Mouse (Mus musculus) midbrain, postnatal 0 days (tissue): ENCODE results near the gene Rtl6. TPM values are rescaled to one million over a fixed set of nuclear protein-coding genes. Genes with fewer than 3 reads are reported as not detected.

Experiments
- ATAC-seq: fragments of 200-750 bp; cut with Nextera tagmentation; 2 replicates; pipeline ENCODE4 v1.8.0; 2017; ENCODE audit warnings: moderate number of reproducible peaks, mild to moderate bottlenecking, moderate TSS enrichment, moderate library complexity; ENCODE audit not compliant: low FRiP score
- DNase-seq: peaks from one replicate; pipeline ENCODE4 v3.0.0-alpha.2; 2015; ENCODE audit warnings: low spot score
- H3K27ac ChIP-seq: fragments of 300-500 bp; sonication (generic); 2 replicates; pipeline ENCODE4 v1.5.1; 2014; ENCODE audit warnings: low read depth, mild to moderate bottlenecking, low read length, mixed read lengths
- H3K27me3 ChIP-seq: fragments of 300-500 bp; sonication (generic); 2 replicates; pipeline ENCODE4 v1.6.1; 2014; ENCODE audit warnings: low read length, control low read depth, mixed read lengths; ENCODE audit not compliant: insufficient read depth
- H3K36me3 ChIP-seq: fragments of 300-500 bp; sonication (generic); 2 replicates; pipeline ENCODE4 v1.6.1; 2014; ENCODE audit warnings: low read length, control low read depth, mixed read lengths; ENCODE audit not compliant: insufficient read depth
- H3K4me1 ChIP-seq: fragments of 300-500 bp; sonication (generic); 2 replicates; pipeline ENCODE4 v1.6.1; 2014; ENCODE audit warnings: mild to moderate bottlenecking, control low read depth, antibody characterized with exemption, low read length, mixed read lengths; ENCODE audit not compliant: insufficient read depth
- H3K4me2 ChIP-seq: fragments of 300-500 bp; sonication (generic); 2 replicates; pipeline ENCODE4 v1.6.1; 2014; ENCODE audit warnings: low read depth, mild to moderate bottlenecking, low read length, mixed read lengths; ENCODE audit not compliant: poor library complexity, severe bottlenecking
- H3K4me3 ChIP-seq: fragments of 300-500 bp; sonication (generic); 2 replicates; pipeline ENCODE4 v1.5.1; 2014; ENCODE audit warnings: low read depth, mild to moderate bottlenecking, low read length, moderate library complexity
- H3K9ac ChIP-seq: fragments of 300-500 bp; sonication (generic); replicated peaks from 2 replicates; pipeline ENCODE4 v1.6.1; 2014; ENCODE audit warnings: mild to moderate bottlenecking, low read length, moderate library complexity, mixed read lengths; ENCODE audit not compliant: poor library complexity, severe bottlenecking
- H3K9me3 ChIP-seq: fragments of 300-500 bp; sonication (generic); 2 replicates; pipeline ENCODE4 v1.6.1; 2016; ENCODE audit warnings: low read length, control low read depth
- CTCF ChIP-seq: IDR thresholded peaks from 2 replicates; pipeline ENCODE4 v1.5.1; 2016; ENCODE audit warnings: antibody characterized with exemption, mild to moderate bottlenecking
- WGBS: fragments of 180-500 bp; shearing (Covaris S2); extraction: QIAGEN DNeasy Blood & Tissue Kit; methylation state at CpG from one replicate; pipeline ENCODE4 v1.1.7; 2014; 5-methylcytosine and 5-hydroxymethylcytosine counted together
- polyA plus RNA-seq: library from polyadenylated mRNA; unstranded; fragments of >200 nt; fragmentation: Nextera tagmentation; extraction: Ambion mirVana; gene quantifications from 2 replicates; pipeline ENCODE4 v1.2.1, GENCODE M21; 2015
- total RNA-seq: library from RNA; depleted of rRNA; stranded (reverse); fragments of >200 nt; gene quantifications from 2 replicates; pipeline ENCODE4 v1.2.3, GENCODE M21; 2014

Rtl6 gene
- total and polyA plus RNA-seq, 2 experiments from 2014 or later, result 52.9 to 85.5 TPM

DNA sequence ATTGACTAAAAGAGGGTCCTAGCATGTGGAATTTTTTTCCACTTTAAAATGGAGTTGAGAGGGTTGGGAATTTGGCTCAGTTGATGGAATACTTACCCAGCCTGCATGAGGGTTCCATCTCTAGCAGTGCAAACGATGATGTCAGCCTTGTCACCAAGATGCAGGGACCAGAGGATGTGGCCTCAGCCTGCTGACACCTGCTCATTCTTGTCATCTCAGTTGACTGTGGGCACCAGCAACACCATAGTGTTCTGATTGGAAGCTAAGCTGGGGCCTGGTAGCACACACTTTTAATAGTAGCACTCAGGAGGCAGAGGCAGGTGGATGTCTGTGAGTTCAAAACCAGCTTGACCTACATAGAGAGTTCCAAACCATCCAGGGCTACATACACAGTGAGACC, 21.0 kb upstream of the Rtl6 start:
- no peak overlapping the region for H3K4me3 ChIP-seq
- no peak for TF ChIP-seq CTCF
- H3K27ac ChIP-seq, result no peak overlapping the region
- H3K4me2 ChIP-seq, result no peak overlapping the region
- H3K4me1 ChIP-seq, result no peaks in the 10 kb centered on the region
- ATAC-seq (no peak), DNase-seq (no peak)
- no peak overlapping the region for H3K9ac ChIP-seq
- WGBS, result 82% methylated on average over 1 of the region's 1 CpGs
- H3K9me3 ChIP-seq, result no peaks in the 10 kb centered on the region
- H3K36me3 ChIP-seq, result no peaks in the 10 kb centered on the region
- H3K27me3 ChIP-seq, result no peaks in the 10 kb centered on the region

DNA sequence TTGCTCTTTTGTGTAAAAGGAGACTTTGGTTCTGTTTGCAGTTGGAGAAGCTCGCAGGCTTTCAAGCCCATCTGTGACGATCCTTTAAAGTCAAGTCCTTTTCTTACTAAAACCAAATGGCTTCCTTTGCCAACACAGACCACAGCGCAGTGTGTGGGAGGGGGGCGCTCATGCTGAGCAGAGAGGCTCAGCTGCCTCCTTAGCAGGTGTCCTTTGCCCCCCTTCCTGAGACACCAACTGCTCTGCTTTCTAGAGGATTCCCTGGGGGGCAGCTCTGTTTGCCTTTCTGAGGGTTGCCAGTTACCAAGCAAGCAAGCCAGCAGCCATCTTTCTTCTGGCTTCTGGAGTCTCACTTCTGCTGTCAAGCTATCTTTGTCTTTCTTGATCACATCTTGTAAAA, 19.4 kb upstream of the Rtl6 start:
- Histone ChIP-seq H3K9me3 (no peaks in the 10 kb centered on the region), H3K27ac (no peak overlapping the region), H3K9ac (no peak overlapping the region), H3K4me2 (no peak overlapping the region), H3K4me3 (no peak overlapping the region), H3K4me1 (no peaks in the 10 kb centered on the region), H3K27me3 (no peaks in the 10 kb centered on the region), H3K36me3 (no peaks in the 10 kb centered on the region)
- no peak for ATAC-seq
- no peak for TF ChIP-seq CTCF
- WGBS, result 56% methylated on average over 4 of the region's 4 CpGs
- no peak for DNase-seq

DNA sequence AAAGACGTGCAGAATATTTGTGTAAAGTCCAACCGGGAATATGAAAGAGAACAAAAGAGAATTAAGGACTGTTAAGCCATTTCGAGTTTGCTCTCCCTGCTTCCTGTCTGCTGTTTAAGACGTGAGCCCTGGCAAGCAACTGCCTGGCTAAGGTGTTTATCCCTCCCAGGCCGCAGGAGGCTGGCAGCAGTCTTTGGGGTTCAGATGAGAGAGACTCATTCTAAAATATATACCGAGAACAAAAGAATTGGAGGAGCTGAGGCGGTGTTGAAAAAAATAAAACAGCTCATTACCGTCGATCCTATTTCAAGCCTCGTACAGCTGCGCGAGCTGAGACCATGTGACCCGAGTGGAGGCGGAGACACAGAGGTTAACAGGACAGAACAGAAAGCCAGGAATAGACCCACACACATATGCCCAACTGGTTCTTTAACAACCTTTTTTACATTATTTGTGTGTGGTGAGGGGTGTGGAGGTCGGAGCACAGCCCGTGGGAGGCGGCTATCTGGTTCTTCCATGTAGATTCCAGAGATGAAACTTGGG, 9.0 kb upstream of the Rtl6 start:
- 63% methylated on average over 17 of the region's 17 CpGs for WGBS
- H3K4me2 ChIP-seq, result no peak overlapping the region
- H3K4me3 ChIP-seq, result no peak overlapping the region
- DNase-seq (no peak), ATAC-seq (no peak)
- H3K27me3 ChIP-seq, result no peaks in the 10 kb centered on the region
- no peaks in the 10 kb centered on the region for H3K4me1 ChIP-seq
- no peaks in the 10 kb centered on the region for H3K9me3 ChIP-seq
- no peak for TF ChIP-seq CTCF
- H3K9ac ChIP-seq, result no peak overlapping the region
- H3K27ac ChIP-seq, result no peak overlapping the region
- H3K36me3 ChIP-seq, result no peaks in the 10 kb centered on the region

DNA sequence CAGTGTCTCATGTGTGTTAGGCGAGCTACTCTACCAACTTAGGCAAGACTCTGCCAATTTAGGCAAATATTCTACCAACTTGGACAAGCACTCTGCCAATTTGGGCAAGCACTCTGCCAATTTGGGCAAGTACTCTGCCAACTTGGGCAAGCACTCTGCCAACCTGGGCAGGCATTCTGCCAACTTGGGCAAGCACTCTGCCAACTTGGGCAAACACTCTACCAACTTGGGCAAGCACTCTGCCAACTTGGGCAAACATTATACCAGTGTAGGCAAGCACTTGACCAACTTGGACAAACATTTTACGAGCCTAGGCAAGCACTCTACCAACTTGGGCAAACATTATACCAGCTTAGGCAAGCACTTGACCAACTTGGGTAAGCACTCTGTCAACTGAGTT, 3.9 kb upstream of the Rtl6 start:
- Histone ChIP-seq H3K27ac (no peak overlapping the region), H3K4me1 (peaks cover 6% of the 10 kb centered on the region; the same call in 1 of the 2 replicates), H3K9ac (no peak overlapping the region), H3K4me3 (no peak overlapping the region), H3K36me3 (no peaks in the 10 kb centered on the region; the same call in 1 of the 2 replicates), H3K9me3 (no peaks in the 10 kb centered on the region), H3K4me2 (no peak overlapping the region), H3K27me3 (no peaks in the 10 kb centered on the region)
- TF ChIP-seq CTCF, result no peak
- 87% methylated on average over 2 of the region's 2 CpGs for WGBS
- DNase-seq, result no peak
- ATAC-seq, result no peak

DNA sequence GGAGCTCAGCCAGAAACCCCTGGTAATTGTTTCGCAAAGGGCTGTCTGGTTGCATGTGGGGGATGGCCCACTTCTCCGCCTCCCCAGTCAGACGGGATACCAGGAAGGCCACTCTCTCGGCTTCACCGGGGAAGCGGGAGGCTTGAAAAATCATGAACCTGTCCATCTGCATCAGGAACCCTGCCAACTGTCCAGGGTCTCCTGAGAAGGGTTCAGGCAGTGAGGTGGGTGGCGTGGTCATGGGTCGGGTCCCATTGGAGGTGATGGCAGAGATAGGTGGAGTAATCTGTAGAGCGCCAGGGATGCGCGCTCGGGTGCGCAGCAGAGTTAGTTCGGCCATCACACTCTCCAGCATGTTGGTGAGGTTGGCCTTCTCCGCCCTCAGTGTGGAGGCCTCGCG, 949 bp downstream of the Rtl6 start:
- Histone ChIP-seq H3K27me3 (no peaks in the 10 kb centered on the region), H3K9ac (peak overlapping the region; percentile 84), H3K27ac (0 out of 2 replicates have a peak overlapping the region, but pooled peaks have one; percentile 89), H3K36me3 (peaks cover 8% of the 10 kb centered on the region; the same call in 1 of the 2 replicates), H3K4me3 (peak overlapping the region; percentile 62), H3K4me1 (peaks cover 10% of the 10 kb centered on the region; the same call in 1 of the 2 replicates), H3K4me2 (peak overlapping the region; percentile 71), H3K9me3 (no peaks in the 10 kb centered on the region)
- DNase-seq (no peak), ATAC-seq (no peak)
- WGBS, result 98% methylated on average over 17 of the region's 17 CpGs
- no peak for TF ChIP-seq CTCF

DNA sequence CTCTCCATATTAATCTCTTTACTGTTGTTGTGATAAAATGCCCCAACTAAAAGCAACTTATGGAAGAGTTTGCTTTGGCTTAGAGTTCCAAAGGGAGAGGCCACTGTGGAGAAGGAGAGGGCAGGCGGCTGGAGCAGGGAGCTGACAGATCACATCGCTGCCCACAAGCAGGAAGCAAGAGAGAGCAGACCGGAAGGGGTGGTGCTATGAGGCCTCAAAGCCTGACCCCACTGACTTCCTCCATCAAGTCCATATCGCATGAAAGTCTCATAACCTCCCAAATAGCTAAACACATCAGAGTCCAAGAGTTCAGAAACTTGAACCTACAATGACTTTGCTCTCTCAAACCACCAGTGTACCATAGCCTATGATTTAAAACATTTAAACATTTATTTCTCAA, 6.6 kb downstream of the Rtl6 start:
- Histone ChIP-seq H3K27ac (no peak overlapping the region), H3K4me1 (peaks cover 4% of the 10 kb centered on the region; the same call in 1 of the 2 replicates), H3K36me3 (0 out of 2 replicates have a peak, but pooled peaks cover 8% of the 10 kb centered on the region), H3K27me3 (no peaks in the 10 kb centered on the region), H3K9ac (no peak overlapping the region), H3K4me3 (no peak overlapping the region), H3K9me3 (no peaks in the 10 kb centered on the region), H3K4me2 (no peak overlapping the region)
- WGBS, result 91% methylated on average over 4 of the region's 4 CpGs
- no peak for DNase-seq
- TF ChIP-seq CTCF, result no peak
- no peak for ATAC-seq
